Mouse (Mus musculus) kidney, embryonic 16.5 days (tissue): ENCODE data around the gene Tmem185b. TPM values are rescaled to one million over a fixed set of nuclear protein-coding genes. Genes with fewer than 3 reads are reported as not detected.

Source experiments
- ATAC-seq: fragments of 200-750 bp; cut with Nextera tagmentation; 2 replicates; pipeline ENCODE4 v1.8.0; 2017; ENCODE audit warnings: moderate TSS enrichment; ENCODE audit not compliant: low FRiP score, low TSS enrichment
- H3K27ac ChIP-seq: fragments of 300-500 bp; sonication (generic); 2 replicates; pipeline ENCODE4 v1.5.1; 2014; ENCODE audit warnings: low read length
- H3K27me3 ChIP-seq: fragments of 300-500 bp; sonication (generic); 2 replicates; pipeline ENCODE4 v1.6.1; 2014; ENCODE audit warnings: low read length, control low read depth, mixed read lengths; ENCODE audit not compliant: insufficient read depth
- H3K36me3 ChIP-seq: fragments of 300-500 bp; sonication (generic); 2 replicates; pipeline ENCODE4 v1.6.1; 2014; ENCODE audit warnings: low read length, control low read depth, mixed read lengths; ENCODE audit not compliant: insufficient read depth
- H3K4me1 ChIP-seq: fragments of 300-500 bp; sonication (generic); 2 replicates; pipeline ENCODE4 v1.6.1; 2014; ENCODE audit warnings: low read length, control low read depth, mixed read lengths; ENCODE audit not compliant: insufficient read depth
- H3K4me2 ChIP-seq: fragments of 300-500 bp; sonication (generic); replicated peaks from 2 replicates; pipeline ENCODE4 v1.6.1; 2014; ENCODE audit warnings: low read depth, low read length
- H3K4me3 ChIP-seq: fragments of 300-500 bp; sonication (generic); 2 replicates; pipeline ENCODE4 v1.5.1; 2014; ENCODE audit warnings: mild to moderate bottlenecking, low read length
- H3K9ac ChIP-seq: fragments of 300-500 bp; sonication (generic); replicated peaks from 2 replicates; pipeline ENCODE4 v1.6.1; 2014; ENCODE audit warnings: low read length
- H3K9me3 ChIP-seq: fragments of 300-500 bp; sonication (generic); 2 replicates; pipeline ENCODE4 v1.6.1; 2016; ENCODE audit warnings: low read length, control low read depth
- WGBS: fragments of 180-500 bp; shearing (Covaris S2); extraction: QIAGEN DNeasy Blood & Tissue Kit; methylation state at CpG from one replicate; pipeline ENCODE4 v1.1.7; 2014; 5-methylcytosine and 5-hydroxymethylcytosine counted together
- polyA plus RNA-seq: library from polyadenylated mRNA; unstranded; fragments of >200 nt; fragmentation: Nextera tagmentation; extraction: Ambion mirVana; gene quantifications from 2 replicates; pipeline ENCODE4 v1.2.1, GENCODE M21; 2015

Tmem185b gene
- polyA plus RNA-seq, 1 experiment from 2014 or later = 32.9 TPM

DNA sequence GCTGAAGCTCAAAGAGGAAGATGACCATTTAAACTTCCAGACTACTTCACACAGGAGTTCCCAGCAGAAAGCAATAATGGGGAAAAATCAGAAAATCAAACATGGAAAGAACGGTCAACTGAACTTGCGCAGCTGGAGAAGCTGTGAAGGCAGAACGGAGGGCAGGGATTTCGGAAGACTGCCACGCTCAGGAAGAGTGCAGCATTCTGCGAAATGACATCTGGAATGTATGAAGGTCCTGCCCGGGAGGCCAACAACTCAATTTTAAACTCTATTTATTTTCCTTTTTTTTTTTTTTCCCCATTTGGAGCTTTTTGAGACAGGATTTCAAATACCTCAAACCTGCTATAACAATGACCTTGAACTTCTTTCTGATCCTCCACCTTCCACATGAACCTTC lies 35.2 kb upstream of the Tmem185b start:
- 75% methylated on average over 7 of the region's 7 CpGs for WGBS
- Histone ChIP-seq H3K4me3 (no peak overlapping the region), H3K27ac (no peak overlapping the region), H3K4me2 (no peak overlapping the region), H3K9ac (no peak overlapping the region), H3K4me1 (peaks cover 50% of the 10 kb centered on the region), H3K36me3 (no peaks in the 10 kb centered on the region), H3K9me3 (no peaks in the 10 kb centered on the region), H3K27me3 (no peaks in the 10 kb centered on the region)
- ATAC-seq = no peak

DNA sequence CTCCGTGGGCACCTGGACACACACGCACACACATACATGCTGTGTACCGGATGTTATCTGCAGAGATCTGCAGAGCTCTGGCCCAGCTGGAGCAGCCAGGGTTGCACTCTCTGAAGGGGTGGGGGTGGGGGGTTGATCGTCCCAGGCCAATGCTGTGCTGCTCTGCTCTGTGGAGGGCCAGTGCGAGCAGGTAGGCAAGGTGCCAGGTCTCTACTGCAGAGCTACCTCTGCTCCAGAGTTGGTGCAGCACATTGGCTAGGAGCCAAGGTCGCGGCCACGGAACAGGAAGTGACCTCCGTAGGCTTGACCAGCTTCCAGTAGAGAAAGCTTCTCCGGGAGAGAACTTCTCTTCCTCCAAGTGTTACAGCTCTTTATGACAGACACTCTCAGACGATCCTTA lies 33.9 kb upstream of the Tmem185b start:
- WGBS = 26% methylated on average over 11 of the region's 11 CpGs
- H3K27ac ChIP-seq = peak overlapping the region; percentile 86
- H3K9me3 ChIP-seq = no peaks in the 10 kb centered on the region
- H3K4me1 ChIP-seq = peaks cover 52% of the 10 kb centered on the region
- ATAC-seq = peak; percentile 91
- no peaks in the 10 kb centered on the region for H3K27me3 ChIP-seq
- H3K4me3 ChIP-seq = no peak overlapping the region
- no peaks in the 10 kb centered on the region for H3K36me3 ChIP-seq
- peak overlapping the region; percentile 36 for H3K4me2 ChIP-seq
- H3K9ac ChIP-seq = 0 out of 2 replicates have a peak overlapping the region, but pooled peaks have one; percentile 14

DNA sequence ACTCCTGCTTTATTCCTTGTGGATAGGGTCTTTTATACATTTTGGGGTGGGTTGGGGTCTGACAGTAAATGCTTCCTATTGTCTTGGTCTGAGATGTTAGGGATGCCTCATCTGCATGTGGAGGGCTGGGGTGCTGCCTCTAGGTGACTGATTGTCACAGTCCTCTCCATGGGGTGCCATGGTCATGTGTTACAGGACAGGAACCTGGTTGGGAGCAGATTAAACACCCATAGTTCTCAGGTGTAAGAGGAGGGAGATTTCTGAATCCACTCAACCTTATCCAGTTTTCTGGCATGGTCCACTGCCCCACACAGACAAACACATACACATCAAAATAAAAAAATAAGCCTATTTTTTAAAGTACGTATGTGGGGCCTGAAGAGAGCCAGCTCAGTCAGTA lies 33.5 kb upstream of the Tmem185b start:
- WGBS = 54% methylated on average over 1 of the region's 1 CpGs
- H3K4me1 ChIP-seq = peaks cover 55% of the 10 kb centered on the region

GRCm38 (mm10) chr1:119494024-119494711 lies 31.8 kb upstream of the Tmem185b start:
- Histone ChIP-seq H3K4me1 (peaks cover 59% of the 10 kb centered on the region), H3K27ac (peak overlapping the region; percentile 34; the same call in 1 of the 2 replicates), H3K4me3 (no peak overlapping the region), H3K36me3 (no peaks in the 10 kb centered on the region), H3K9me3 (no peaks in the 10 kb centered on the region), H3K4me2 (no peak overlapping the region), H3K9ac (no peak overlapping the region), H3K27me3 (no peaks in the 10 kb centered on the region)
- WGBS = 62% methylated on average over 2 of the region's 2 CpGs
- no peak for ATAC-seq

More for the DNA sequence above, 33.5 kb upstream of the Tmem185b start:
- Histone ChIP-seq H3K4me3 (no peak overlapping the region), H3K36me3 (no peaks in the 10 kb centered on the region), H3K9me3 (no peaks in the 10 kb centered on the region), H3K9ac (0 out of 2 replicates have a peak overlapping the region, but pooled peaks have one; percentile 14), H3K4me2 (peak overlapping the region; percentile 36), H3K27me3 (no peaks in the 10 kb centered on the region), H3K27ac (peak overlapping the region; percentile 86)
- ATAC-seq = peak; percentile 40; the same call in 1 of the 2 replicates

DNA sequence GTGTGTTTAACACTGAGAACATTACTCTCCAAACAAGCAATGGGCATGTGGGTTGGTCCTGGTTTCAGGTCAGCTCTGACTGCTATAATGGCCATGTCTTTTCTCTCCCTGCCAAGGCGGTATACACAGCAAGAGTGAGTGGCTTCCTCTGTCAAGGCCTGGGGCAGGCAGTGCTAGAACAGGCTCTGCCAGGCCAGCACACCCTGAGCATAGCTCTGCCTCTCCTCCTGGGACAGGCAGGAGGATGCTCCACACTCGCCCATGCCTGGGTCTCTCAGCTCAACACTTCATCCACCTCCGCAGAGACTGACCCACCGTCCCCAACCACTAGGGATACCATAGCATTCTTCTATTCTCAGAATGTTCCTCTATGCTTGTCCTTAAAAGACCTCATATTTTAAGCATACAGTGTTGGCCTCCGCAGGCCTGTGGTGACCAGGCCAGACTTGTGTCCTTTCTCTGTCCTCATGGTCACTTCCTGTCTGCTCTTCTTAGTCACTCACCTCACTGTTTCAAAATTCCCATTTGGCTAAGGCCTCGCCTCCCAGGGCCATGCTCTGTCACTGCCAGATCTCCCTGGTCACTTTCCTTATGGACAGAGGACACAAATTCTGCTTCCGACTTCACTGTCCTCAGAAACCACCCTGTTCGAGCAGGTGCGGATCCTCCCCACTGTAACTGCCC lies 31.1 kb upstream of the Tmem185b start:
- H3K4me3 ChIP-seq = no peak overlapping the region
- H3K4me1 ChIP-seq = peaks cover 59% of the 10 kb centered on the region
- H3K4me2 ChIP-seq = no peak overlapping the region
- no peak for ATAC-seq
- WGBS = 94% methylated on average over 8 of the region's 9 CpGs
- H3K9me3 ChIP-seq = no peaks in the 10 kb centered on the region
- H3K36me3 ChIP-seq = 0 out of 2 replicates have a peak, but pooled peaks cover 2% of the 10 kb centered on the region
- H3K27me3 ChIP-seq = no peaks in the 10 kb centered on the region
- no peak overlapping the region for H3K27ac ChIP-seq
- no peak overlapping the region for H3K9ac ChIP-seq

DNA sequence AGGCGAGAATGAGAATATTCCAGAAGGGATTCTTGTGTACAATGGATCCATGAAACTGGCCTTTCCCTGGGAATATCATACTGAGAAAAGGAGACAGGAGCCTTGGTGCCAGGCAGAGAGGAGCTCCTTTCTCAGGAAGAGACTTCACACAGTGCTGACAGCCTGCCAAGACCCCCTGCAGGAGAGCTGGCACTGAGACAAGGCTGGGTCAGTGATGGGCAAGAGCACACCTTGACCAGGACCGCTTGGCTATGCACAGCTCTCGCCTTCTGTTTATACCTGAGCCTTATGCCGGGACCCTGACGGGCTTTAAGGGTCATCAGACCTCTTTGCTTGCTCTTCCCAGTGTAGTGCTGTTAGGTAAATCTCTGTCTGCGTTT lies 30.6 kb upstream of the Tmem185b start:
- no peak overlapping the region for H3K4me2 ChIP-seq
- peaks cover 4% of the 10 kb centered on the region; the same call in 1 of the 2 replicates for H3K36me3 ChIP-seq
- H3K9me3 ChIP-seq = no peaks in the 10 kb centered on the region
- ATAC-seq = no peak
- no peak overlapping the region for H3K9ac ChIP-seq
- 92% methylated on average over 6 of the region's 6 CpGs for WGBS
- no peak overlapping the region for H3K4me3 ChIP-seq
- H3K4me1 ChIP-seq = peaks cover 59% of the 10 kb centered on the region
- no peak overlapping the region for H3K27ac ChIP-seq
- no peaks in the 10 kb centered on the region for H3K27me3 ChIP-seq

DNA sequence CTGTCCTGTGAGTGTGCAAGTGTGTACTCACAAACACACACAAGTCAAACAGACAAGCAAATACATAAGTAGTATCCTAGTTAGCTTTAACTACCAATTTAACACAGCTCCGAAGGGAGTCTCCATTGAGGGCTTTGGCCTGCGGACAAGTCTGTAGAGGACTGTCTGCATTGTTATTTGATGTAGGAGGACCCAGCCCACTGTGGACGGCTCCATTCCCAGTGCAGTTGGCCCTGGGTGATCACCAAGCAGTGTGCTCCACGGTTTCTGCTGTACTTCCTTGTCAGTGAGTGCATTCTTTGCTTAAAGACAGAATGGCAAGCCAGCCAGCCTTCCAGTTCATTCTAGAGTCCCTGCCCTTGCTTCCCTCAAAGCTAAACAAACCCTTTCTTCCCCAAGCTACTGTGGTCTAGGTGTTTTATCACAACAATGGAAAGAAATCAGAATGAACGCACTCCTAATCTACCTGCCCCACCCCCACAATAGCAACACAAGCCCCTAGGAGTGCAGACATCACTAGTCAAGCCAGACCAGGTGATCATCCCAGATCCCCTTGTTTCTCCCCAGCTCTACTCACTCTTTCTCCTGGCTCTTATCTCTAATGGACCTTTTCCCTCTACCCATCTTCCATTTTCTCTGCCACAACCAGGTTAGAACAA lies 28.5 kb upstream of the Tmem185b start:
- Histone ChIP-seq H3K4me3 (no peak overlapping the region), H3K9me3 (no peaks in the 10 kb centered on the region), H3K4me1 (peaks cover 43% of the 10 kb centered on the region), H3K27ac (no peak overlapping the region), H3K27me3 (no peaks in the 10 kb centered on the region), H3K9ac (no peak overlapping the region), H3K4me2 (no peak overlapping the region), H3K36me3 (peaks cover 14% of the 10 kb centered on the region)
- 69% methylated on average over 5 of the region's 5 CpGs for WGBS
- no peak for ATAC-seq

DNA sequence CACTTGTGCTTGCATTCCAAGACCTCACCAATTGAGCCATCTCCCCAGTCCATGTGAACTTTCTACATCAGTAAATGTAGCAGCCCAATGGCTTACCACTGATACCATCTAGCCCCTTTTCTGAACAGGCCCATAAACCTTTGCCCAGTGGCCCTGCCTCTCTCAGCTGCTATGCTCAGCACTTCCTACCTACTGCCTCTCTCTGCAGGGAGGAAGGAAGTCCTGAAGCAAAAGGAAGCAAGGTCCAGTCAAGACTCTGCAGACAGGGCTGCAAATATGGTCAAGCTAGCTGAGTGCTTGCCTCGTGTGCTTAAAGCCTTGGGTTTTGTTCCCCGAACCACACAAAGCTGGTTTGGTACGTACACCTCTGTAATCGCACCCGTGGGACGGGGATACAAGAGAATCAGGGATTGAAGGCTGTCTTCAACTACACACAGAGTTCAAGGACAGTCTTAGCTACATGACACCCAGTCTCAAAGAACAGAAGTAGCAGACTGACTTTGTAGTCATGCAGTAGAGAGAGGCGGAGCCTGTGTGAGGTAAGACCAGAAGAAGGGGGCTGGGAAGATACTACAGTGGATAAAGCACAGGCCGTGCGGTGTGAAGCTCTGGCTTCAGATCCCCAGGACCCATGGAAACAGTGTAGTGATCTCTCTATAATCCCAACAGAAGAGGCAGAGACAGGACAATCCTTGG lies 27.3 kb upstream of the Tmem185b start:
- H3K27ac ChIP-seq = peak overlapping the region; percentile 70
- H3K9ac ChIP-seq = no peak overlapping the region
- H3K27me3 ChIP-seq = no peaks in the 10 kb centered on the region
- H3K4me3 ChIP-seq = no peak overlapping the region
- WGBS = 80% methylated on average over 9 of the region's 9 CpGs
- ATAC-seq = no peak
- peaks cover 14% of the 10 kb centered on the region for H3K36me3 ChIP-seq
- H3K4me1 ChIP-seq = peaks cover 43% of the 10 kb centered on the region
- no peaks in the 10 kb centered on the region for H3K9me3 ChIP-seq
- H3K4me2 ChIP-seq = no peak overlapping the region

DNA sequence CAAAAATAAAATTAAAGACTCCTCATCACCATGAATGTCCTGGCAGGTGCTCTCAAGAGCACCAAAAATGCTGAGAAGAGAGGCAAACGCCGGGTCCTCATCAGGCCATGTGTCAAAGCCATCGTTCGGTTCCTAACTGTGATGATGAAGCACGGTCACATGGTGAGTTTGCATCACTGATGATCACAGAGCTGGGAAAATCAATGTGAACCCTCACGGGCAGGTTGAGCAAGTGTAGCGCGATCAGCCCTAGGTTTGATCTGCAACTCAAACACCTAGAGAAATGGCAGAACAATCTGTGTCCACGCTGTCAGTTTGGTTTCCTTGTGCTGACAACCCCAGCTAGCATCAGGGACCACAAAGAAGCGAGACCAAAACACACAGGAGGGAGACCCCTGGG lies 26.5 kb upstream of the Tmem185b start:
- H3K27ac ChIP-seq = no peak overlapping the region
- 94% methylated on average over 10 of the region's 10 CpGs for WGBS
- H3K36me3 ChIP-seq = peaks cover 14% of the 10 kb centered on the region
- no peak for ATAC-seq
- H3K9me3 ChIP-seq = no peaks in the 10 kb centered on the region
- H3K9ac ChIP-seq = no peak overlapping the region
- no peak overlapping the region for H3K4me3 ChIP-seq
- no peak overlapping the region for H3K4me2 ChIP-seq
- no peaks in the 10 kb centered on the region for H3K27me3 ChIP-seq
- peaks cover 40% of the 10 kb centered on the region for H3K4me1 ChIP-seq
